Mouse (Mus musculus) WW6 (cell line): ENCODE data around the gene Gm39566.
A peak's percentile ranks its signal among the peaks of the same experiment; 100 is the strongest.

ENCODE experiments used
- DNase-seq: peaks from one replicate; pipeline ENCODE4 v3.0.0-alpha.2; 2013; ENCODE audit warnings: low read depth, low spot score

Gm39566 gene

GRCm38 (mm10) chr11:69797924-69798323 lies 17.2 kb downstream of the Gm39566 start:
- no peak for DNase-seq

DNA sequence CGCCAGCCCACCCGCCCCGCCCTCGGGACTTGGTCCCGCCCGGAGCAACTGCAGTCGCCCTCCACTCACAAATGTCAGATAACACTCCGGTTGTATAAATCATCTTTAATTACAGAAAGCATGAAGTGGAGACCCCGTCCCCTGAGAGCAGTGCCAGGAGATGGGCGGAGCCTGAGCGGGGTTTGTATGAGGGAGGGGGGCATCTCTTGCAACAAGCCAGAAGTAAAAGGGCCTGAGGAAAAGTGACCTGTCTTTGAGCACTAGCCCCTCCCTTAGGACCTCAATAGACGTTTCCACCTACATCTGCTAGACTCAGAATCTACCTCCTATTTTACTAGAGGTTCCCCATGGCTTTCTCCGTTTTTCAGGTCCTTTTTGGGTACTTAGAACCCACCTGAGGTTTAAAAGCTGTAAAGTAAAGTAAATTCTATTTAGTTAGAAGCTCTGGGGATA lies 19.1 kb downstream of the Gm39566 start:
- no peak for DNase-seq

DNA sequence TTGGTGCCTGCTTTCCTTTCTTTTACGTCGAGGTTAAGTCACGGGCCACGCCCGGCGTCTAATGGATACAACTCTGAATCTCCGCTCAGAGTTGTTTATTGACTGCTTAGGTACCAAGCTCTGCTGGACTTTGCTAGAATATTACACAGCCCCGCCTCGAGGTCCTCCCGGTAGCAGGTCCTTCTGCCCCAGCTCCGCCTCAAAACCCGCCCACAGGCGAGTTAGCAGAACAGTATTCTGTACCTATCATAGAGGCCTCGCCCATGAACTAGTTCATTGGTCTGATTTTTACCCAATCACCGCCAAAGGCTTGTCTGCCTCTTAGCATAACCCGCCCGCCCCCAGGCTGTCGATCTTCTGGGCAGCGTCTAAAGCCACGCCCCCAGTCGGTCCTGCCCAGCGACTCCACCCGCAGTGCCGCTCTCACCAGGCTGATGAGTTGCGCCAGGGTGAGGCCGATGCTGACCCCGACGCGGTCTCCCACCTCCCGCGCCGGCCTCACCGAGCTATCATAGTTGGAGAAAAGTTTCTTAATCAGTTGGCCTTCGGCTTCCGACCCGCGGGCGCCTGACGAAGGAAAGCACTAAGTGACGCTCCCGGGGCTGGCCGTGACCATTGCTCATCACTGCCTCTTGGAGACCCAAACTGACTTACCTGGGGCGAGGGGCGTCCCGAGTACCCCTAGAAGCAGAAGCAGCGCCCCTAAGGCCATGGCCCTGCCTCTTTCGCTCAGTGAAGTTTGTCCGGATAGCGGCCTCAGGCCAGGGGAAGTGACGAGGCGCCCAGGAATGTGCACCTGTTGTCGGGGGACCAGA lies 19.7 kb downstream of the Gm39566 start, which contains the start of gene Chrnb1:
TSS of gene Chrnb1 (minus strand) at position 776 of the 815 bp plus-strand sequence.
- peak; percentile 94 for DNase-seq

DNA sequence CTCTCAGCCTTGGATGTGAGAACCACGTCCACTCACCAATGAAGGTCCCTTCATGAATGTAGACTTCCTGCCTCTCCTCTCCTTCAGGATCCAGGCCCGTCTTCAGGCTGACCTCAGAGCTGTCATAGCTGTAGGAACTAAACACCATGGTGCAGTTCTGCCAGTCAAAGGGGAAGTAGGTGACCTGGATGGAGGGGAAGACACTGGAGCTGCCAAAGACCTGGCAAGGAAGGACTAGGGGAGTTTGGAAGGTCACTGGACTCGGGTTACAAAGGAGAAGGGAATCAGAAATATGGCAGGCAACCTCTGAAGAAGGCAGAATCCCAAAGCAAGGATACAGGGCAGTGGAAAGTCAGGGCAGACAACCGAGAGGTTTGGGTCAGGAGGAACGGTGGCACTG lies 21.7 kb downstream of the Gm39566 start:
- DNase-seq, result no peak

GRCm38 (mm10) chr11:69791420-69791819 lies 23.7 kb downstream of the Gm39566 start:
- DNase-seq, result no peak

DNA sequence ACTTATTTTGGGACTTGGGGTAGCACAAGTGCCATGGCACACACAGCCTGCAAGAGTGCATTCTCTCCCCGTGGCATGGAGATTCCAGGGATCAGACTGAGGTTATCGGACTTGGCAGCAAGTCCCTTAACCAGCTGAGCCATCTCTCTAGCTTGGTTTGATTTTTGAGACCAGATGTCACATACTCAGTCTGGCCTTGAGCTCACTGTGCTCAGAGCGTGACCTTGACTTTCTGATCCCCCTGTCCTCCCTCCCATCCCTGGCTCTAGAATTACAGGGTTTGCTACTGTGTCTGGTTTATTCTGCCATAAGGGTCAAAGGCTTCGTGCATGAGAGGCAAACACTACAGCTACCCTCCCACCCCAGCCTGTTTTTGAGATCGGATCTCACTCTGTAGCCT lies 25.7 kb downstream of the Gm39566 start:
- no peak for DNase-seq

GRCm38 (mm10) chr11:69787306-69787705 lies 27.8 kb downstream of the Gm39566 start:
- DNase-seq, result no peak

GRCm38 (mm10) chr11:69784793-69785272 lies 30.3 kb downstream of the Gm39566 start:
- no peak for DNase-seq

- DNase-seq, result no peak
Observed at GRCm38 (mm10) chr11:69781828-69782227, 33.3 kb downstream of the Gm39566 start.

DNA sequence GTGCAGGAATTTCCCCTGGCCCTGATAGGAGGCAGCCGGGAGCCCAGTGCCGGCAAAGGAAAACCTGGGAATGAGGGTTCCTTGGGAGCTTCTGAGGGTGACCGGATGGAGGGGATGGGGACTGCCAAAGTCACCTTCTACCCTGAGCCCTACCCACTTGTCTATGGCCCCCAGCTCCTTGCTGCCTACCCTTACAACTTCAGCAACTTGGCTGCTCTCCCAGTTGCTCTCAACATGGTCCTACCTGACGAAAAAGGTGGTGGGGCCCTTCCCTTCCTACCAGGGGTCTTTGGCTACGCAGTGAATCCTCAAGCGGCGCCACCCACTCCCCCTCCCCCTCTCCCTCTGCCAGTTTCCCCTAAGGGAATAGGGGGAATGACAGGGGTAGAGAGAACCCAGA lies 36.1 kb downstream of the Gm39566 start:
- no peak for DNase-seq

GRCm38 (mm10) chr11:69778258-69778982 lies 36.7 kb downstream of the Gm39566 start:
- no peak for DNase-seq

GRCm38 (mm10) chr11:69777504-69778257 lies 37.4 kb downstream of the Gm39566 start:
- DNase-seq, result no peak

DNA sequence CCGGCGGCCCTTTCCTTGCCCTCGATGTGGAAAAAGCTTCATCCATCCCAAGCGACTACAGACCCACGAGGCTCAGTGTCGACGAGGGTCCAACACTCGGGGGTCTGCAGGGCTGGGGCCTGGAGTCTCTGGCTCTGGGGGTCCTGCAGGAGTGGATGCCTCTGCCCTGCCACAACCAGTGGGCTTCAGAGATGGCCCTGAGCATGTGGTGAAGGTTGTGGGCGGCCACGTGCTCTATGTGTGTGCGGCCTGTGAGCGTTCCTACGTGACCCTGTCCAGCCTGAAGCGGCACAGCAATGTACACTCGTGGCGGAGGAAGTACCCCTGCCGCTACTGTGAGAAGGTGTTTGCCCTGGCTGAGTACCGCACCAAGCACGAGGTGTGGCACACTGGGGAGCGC lies 38.6 kb downstream of the Gm39566 start:
- DNase-seq, result no peak

DNA sequence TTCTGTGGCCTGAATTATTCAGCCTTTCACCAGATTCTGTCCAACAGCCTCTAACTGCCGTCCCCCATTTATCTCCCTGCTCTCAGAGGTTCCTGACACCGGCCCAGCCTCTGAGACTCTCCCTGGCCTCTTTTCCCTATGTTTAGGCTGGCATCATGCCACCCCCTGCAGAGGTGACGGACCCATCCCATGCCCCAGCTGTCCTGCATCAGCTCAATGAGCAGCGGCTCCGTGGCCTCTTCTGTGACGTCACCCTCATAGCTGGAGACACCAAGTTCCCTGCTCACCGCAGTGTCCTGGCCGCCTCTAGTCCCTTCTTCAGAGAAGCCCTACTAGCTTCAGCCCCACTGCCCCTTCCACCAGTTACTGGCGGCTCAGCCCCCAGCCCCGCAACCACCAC lies 39.4 kb downstream of the Gm39566 start:
- DNase-seq, result no peak

GRCm38 (mm10) chr11:69774961-69775360 lies 40.1 kb downstream of the Gm39566 start:
- no peak for DNase-seq

DNA sequence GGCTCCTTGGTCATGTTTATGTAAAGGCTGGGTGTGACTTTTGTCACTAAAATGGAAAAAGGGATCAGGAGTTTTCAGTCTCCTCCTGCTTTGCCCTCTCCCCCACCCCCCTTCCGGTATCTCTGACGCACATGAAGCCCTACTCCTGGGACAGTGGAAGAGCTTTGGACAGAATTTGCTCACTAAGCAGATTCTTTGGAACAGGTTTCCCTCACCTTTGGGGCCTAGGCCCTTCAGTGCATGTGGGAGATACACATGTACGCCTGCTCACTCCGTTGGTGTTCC lies 47.5 kb downstream of the Gm39566 start:
- DNase-seq, result no peak

DNA sequence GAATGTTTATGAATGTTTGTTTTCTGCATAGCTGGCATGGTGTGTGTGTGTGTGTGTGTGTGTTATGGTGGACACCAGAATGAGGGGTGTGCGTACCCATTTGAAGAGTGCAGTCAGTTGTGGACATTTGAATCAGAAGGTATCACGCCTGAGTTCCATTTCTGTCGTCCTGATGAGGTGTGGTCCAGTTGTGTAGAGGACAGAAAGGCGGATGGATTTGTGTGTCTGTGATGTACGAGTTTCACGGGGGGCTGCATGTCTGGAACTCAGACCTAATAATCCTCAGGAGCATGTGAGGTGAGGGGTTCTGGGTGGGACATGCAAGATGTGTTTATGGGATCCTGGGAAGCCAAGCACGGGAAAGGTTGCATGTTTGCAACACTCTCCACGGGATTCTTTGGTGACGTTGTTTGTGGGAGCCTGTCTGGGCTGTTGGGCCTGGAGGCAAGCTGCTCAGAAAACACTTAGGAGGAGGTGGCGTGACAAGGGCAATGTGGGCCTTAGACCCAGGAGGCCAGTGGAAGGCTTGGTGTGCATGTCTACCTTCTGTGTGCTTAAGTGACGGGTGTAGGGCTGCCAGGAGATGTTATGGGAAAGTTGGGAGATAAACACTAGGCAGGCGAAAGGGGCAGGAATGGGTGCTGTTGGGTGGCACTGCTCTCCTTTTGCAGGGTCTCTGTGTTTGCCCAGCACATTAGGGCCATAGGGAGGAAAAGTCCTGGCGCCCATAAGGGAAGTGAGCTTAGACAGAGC lies 48.0 kb downstream of the Gm39566 start:
- DNase-seq, result no peak

- DNase-seq, result no peak
Observed at GRCm38 (mm10) chr11:69766126-69766609, 48.9 kb downstream of the Gm39566 start.

- DNase-seq, result no peak
Observed at GRCm38 (mm10) chr11:69765221-69766125, 49.6 kb downstream of the Gm39566 start, which contains the start of gene Zbtb4. Gene Zbtb4 (plus strand): TSS chr11:69765912.

GRCm38 (mm10) chr11:69763551-69763950 lies 51.5 kb downstream of the Gm39566 start:
- DNase-seq, result no peak
